Mouse (Mus musculus) ES-Bruce4 (cell line): ENCODE data around the gene Slc8a1. TPM values are rescaled to one million over a fixed set of nuclear protein-coding genes. Genes with fewer than 3 reads are reported as not detected.

Experiments
- H3K27ac ChIP-seq: 2 replicates; pipeline ENCODE4 v1.5.1; 2012; ENCODE audit warnings: low read length, inconsistent platforms; ENCODE audit not compliant: insufficient read depth
- H3K27me3 ChIP-seq: 2 replicates; pipeline ENCODE4 v1.6.1; 2012; ENCODE audit warnings: mild to moderate bottlenecking, low read length, inconsistent platforms; ENCODE audit not compliant: control insufficient read depth, poor library complexity, insufficient read depth, severe bottlenecking
- H3K36me3 ChIP-seq: 2 replicates; pipeline ENCODE4 v1.6.1; 2012; ENCODE audit warnings: inconsistent platforms, mild to moderate bottlenecking, low read length, moderate library complexity; ENCODE audit not compliant: control insufficient read depth, poor library complexity, insufficient read depth, severe bottlenecking
- H3K4me1 ChIP-seq: one replicate; pipeline ENCODE4 v1.8.1; 2011; ENCODE audit warnings: low read length; ENCODE audit not compliant: control insufficient read depth, insufficient read depth
- H3K4me3 ChIP-seq: 2 replicates; pipeline ENCODE4 v1.5.1; 2011; ENCODE audit warnings: low read depth, mild to moderate bottlenecking, low read length
- H3K9ac ChIP-seq: 2 replicates; pipeline ENCODE4 v1.6.1; 2012; ENCODE audit warnings: low read depth, mild to moderate bottlenecking, inconsistent platforms; ENCODE audit not compliant: poor library complexity, severe bottlenecking
- H3K9me3 ChIP-seq: replicated peaks from 2 replicates; pipeline ENCODE4 v1.6.1; 2012; ENCODE audit warnings: mild to moderate bottlenecking, low read length, inconsistent platforms; ENCODE audit not compliant: control insufficient read depth, poor library complexity, insufficient read depth, severe bottlenecking
- CTCF ChIP-seq: IDR thresholded peaks from one replicate; pipeline ENCODE4 v1.8.1; 2011; ENCODE audit warnings: low read depth, low read length
- EP300 ChIP-seq: IDR thresholded peaks from 2 replicates; pipeline ENCODE4 v1.6.1; 2011; ENCODE audit warnings: low read depth, low read length; ENCODE audit not compliant: insufficient read depth
- POLR2A ChIP-seq: IDR thresholded peaks from one replicate; pipeline ENCODE4 v1.8.1; 2011; ENCODE audit warnings: low read length; ENCODE audit not compliant: insufficient read depth
- polyA plus RNA-seq: library from polyadenylated mRNA; stranded (reverse); fragments of >200 nt; gene quantifications from 2 replicates; pipeline ENCODE4 v1.2.4, GENCODE M21; 2011; ENCODE audit warnings: low read depth; ENCODE audit not compliant: missing spikeins, insufficient read depth, insufficient read length

The Slc8a1 gene
- polyA plus RNA-seq, 1 experiment = 0.52 TPM

- H3K36me3 ChIP-seq = no peaks in the 10 kb centered on the region
- TF ChIP-seq EP300 (no peak), CTCF (no peak), POLR2A (no peak)
- peak overlapping the region; percentile 76 for H3K9ac ChIP-seq
- H3K4me3 ChIP-seq = peak overlapping the region; percentile 96
- H3K9me3 ChIP-seq = no peaks in the 10 kb centered on the region
- no peaks in the 10 kb centered on the region for H3K4me1 ChIP-seq
- H3K27ac ChIP-seq = no peak overlapping the region
- peaks cover 8% of the 10 kb centered on the region for H3K27me3 ChIP-seq
Observed at GRCm38 (mm10) chr17:81669062-81669815, 68.9 kb downstream of the Slc8a1 start.

GRCm38 (mm10) chr17:81668466-81668865 lies 69.7 kb downstream of the Slc8a1 start:
- no peaks in the 10 kb centered on the region for H3K9me3 ChIP-seq
- H3K9ac ChIP-seq = no peak overlapping the region

GRCm38 (mm10) chr17:81667935-81668334 lies 70.2 kb downstream of the Slc8a1 start:
- no peaks in the 10 kb centered on the region for H3K4me1 ChIP-seq
- H3K36me3 ChIP-seq = no peaks in the 10 kb centered on the region
- no peak overlapping the region for H3K27ac ChIP-seq
- peaks cover 8% of the 10 kb centered on the region for H3K27me3 ChIP-seq
- H3K9me3 ChIP-seq = no peaks in the 10 kb centered on the region
- no peak overlapping the region for H3K4me3 ChIP-seq
- no peak overlapping the region for H3K9ac ChIP-seq
- TF ChIP-seq CTCF = no peak
- TF ChIP-seq POLR2A = no peak
- TF ChIP-seq EP300 = no peak

More at GRCm38 (mm10) chr17:81668466-81668865, 69.7 kb downstream of the Slc8a1 start:
- TF ChIP-seq CTCF (no peak), EP300 (no peak), POLR2A (no peak)
- Histone ChIP-seq H3K4me3 (no peak overlapping the region), H3K4me1 (no peaks in the 10 kb centered on the region), H3K27ac (no peak overlapping the region), H3K27me3 (peaks cover 8% of the 10 kb centered on the region), H3K36me3 (no peaks in the 10 kb centered on the region)

- Histone ChIP-seq H3K4me3 (no peak overlapping the region), H3K36me3 (no peaks in the 10 kb centered on the region), H3K27ac (no peak overlapping the region), H3K4me1 (no peaks in the 10 kb centered on the region), H3K9ac (no peak overlapping the region), H3K27me3 (peaks cover 7% of the 10 kb centered on the region), H3K9me3 (no peaks in the 10 kb centered on the region)
- TF ChIP-seq EP300 = no peak
- TF ChIP-seq POLR2A = no peak
- no peak for TF ChIP-seq CTCF
Observed at GRCm38 (mm10) chr17:81666551-81666950, 71.6 kb downstream of the Slc8a1 start.

GRCm38 (mm10) chr17:81664916-81665315 lies 73.3 kb downstream of the Slc8a1 start:
- Histone ChIP-seq H3K4me3 (no peak overlapping the region), H3K4me1 (no peaks in the 10 kb centered on the region), H3K36me3 (no peaks in the 10 kb centered on the region), H3K9me3 (no peaks in the 10 kb centered on the region), H3K27me3 (peaks cover 3% of the 10 kb centered on the region), H3K27ac (no peak overlapping the region), H3K9ac (no peak overlapping the region)
- TF ChIP-seq CTCF (no peak), POLR2A (no peak), EP300 (no peak)

GRCm38 (mm10) chr17:81657828-81658227 lies 80.3 kb downstream of the Slc8a1 start:
- H3K4me3 ChIP-seq = no peak overlapping the region
- no peak overlapping the region for H3K27ac ChIP-seq
- no peaks in the 10 kb centered on the region for H3K36me3 ChIP-seq
- no peak overlapping the region for H3K9ac ChIP-seq
- H3K4me1 ChIP-seq = no peaks in the 10 kb centered on the region
- TF ChIP-seq POLR2A (no peak), EP300 (no peak)
- no peaks in the 10 kb centered on the region for H3K9me3 ChIP-seq
- H3K27me3 ChIP-seq = no peaks in the 10 kb centered on the region
